Mouse (Mus musculus) lung, embryonic 15.5 days (tissue): Measurements from ENCODE around the gene Chit1. TPM values are rescaled to one million over a fixed set of nuclear protein-coding genes. Genes with fewer than 3 reads are reported as not detected.

Experiments
- ATAC-seq: fragments of 200-750 bp; cut with Nextera tagmentation; 2 replicates; pipeline ENCODE4 v1.8.0; 2017; ENCODE audit warnings: moderate number of reproducible peaks, borderline replicate concordance; ENCODE audit not compliant: low FRiP score, low TSS enrichment; ENCODE audit errors: extremely low read depth
- H3K27ac ChIP-seq: fragments of 300-500 bp; sonication (generic); 2 replicates; pipeline ENCODE4 v1.5.1; 2015; ENCODE audit warnings: moderate library complexity, mild to moderate bottlenecking, inconsistent platforms
- H3K27me3 ChIP-seq: fragments of 300-500 bp; sonication (generic); 2 replicates; pipeline ENCODE4 v1.6.1; 2015; ENCODE audit warnings: inconsistent platforms
- H3K36me3 ChIP-seq: fragments of 300-500 bp; sonication (generic); 2 replicates; pipeline ENCODE4 v1.6.1; 2015; ENCODE audit warnings: inconsistent platforms
- H3K4me1 ChIP-seq: fragments of 300-500 bp; sonication (generic); 2 replicates; pipeline ENCODE4 v1.6.1; 2015; ENCODE audit warnings: inconsistent platforms
- H3K4me2 ChIP-seq: fragments of 300-500 bp; sonication (generic); 2 replicates; pipeline ENCODE4 v1.6.1; 2015; ENCODE audit warnings: inconsistent platforms, mild to moderate bottlenecking, moderate library complexity
- H3K4me3 ChIP-seq: fragments of 300-500 bp; sonication (generic); 2 replicates; pipeline ENCODE4 v1.5.1; 2015; ENCODE audit warnings: mild to moderate bottlenecking, inconsistent platforms
- H3K9ac ChIP-seq: fragments of 300-500 bp; sonication (generic); 2 replicates; pipeline ENCODE4 v1.6.1; 2015; ENCODE audit warnings: inconsistent platforms
- H3K9me3 ChIP-seq: fragments of 300-500 bp; sonication (generic); 2 replicates; pipeline ENCODE4 v1.6.1; 2016; ENCODE audit warnings: inconsistent platforms
- WGBS: fragments of 180-500 bp; shearing (Covaris S2); methylation state at CpG from one replicate; pipeline ENCODE4 v1.1.7; 2015; 5-methylcytosine and 5-hydroxymethylcytosine counted together
- polyA plus RNA-seq: library from polyadenylated mRNA; unstranded; fragments of >200 nt; fragmentation: Nextera tagmentation; extraction: Ambion mirVana; gene quantifications from 2 replicates; pipeline ENCODE4 v1.2.1, GENCODE M21; 2015

Chit1 gene
- polyA plus RNA-seq, 1 experiment from 2014 or later, result 0.35 TPM

- Histone ChIP-seq H3K36me3 (no peaks in the 10 kb centered on the region), H3K4me3 (no peak within 1 kb of the TSS), H3K4me1 (no peaks in the 10 kb centered on the region), H3K9me3 (no peaks in the 10 kb centered on the region), H3K4me2 (no peak within 1 kb of the TSS), H3K27ac (no peak within 1 kb of the TSS), H3K9ac (no peak within 1 kb of the TSS), H3K27me3 (no peaks in the 10 kb centered on the region)
- 50% methylated on average over 4 of the region's 4 CpGs for WGBS
- no peak for ATAC-seq
These were observed 71.0 kb downstream of the Chit1 start, which contains the start of gene Chil1 for GRCm38 (mm10) chr1:134182025-134182424. Chil1 (plus strand) TSS chr1:134182176.

GRCm38 (mm10) chr1:134184089-134184488, 73.0 kb downstream of the Chit1 start:
- Histone ChIP-seq H3K4me1 (0 out of 2 replicates have a peak, but pooled peaks cover 3% of the 10 kb centered on the region), H3K36me3 (no peaks in the 10 kb centered on the region), H3K4me3 (no peak overlapping the region), H3K9me3 (no peaks in the 10 kb centered on the region), H3K9ac (no peak overlapping the region), H3K27me3 (peaks cover 4% of the 10 kb centered on the region; the same call in 1 of the 2 replicates), H3K4me2 (no peak overlapping the region), H3K27ac (no peak overlapping the region)
- WGBS, result 75% methylated on average over 4 of the region's 4 CpGs
- ATAC-seq, result no peak

- WGBS, result 69% methylated on average over 5 of the region's 5 CpGs
- peaks cover 4% of the 10 kb centered on the region; the same call in 1 of the 2 replicates for H3K27me3 ChIP-seq
- H3K4me3 ChIP-seq, result no peak overlapping the region
- H3K36me3 ChIP-seq, result no peaks in the 10 kb centered on the region
- no peak overlapping the region for H3K27ac ChIP-seq
- no peak overlapping the region for H3K4me2 ChIP-seq
- 0 out of 2 replicates have a peak, but pooled peaks cover 5% of the 10 kb centered on the region for H3K4me1 ChIP-seq
- no peaks in the 10 kb centered on the region for H3K9me3 ChIP-seq
- no peak for ATAC-seq
- H3K9ac ChIP-seq, result no peak overlapping the region
These were observed 77.2 kb downstream of the Chit1 start for GRCm38 (mm10) chr1:134188217-134188616.

- H3K9me3 ChIP-seq, result no peaks in the 10 kb centered on the region
- peaks cover 4% of the 10 kb centered on the region; the same call in 1 of the 2 replicates for H3K27me3 ChIP-seq
- H3K4me1 ChIP-seq, result 0 out of 2 replicates have a peak, but pooled peaks cover 5% of the 10 kb centered on the region
- H3K27ac ChIP-seq, result no peak overlapping the region
- no peak overlapping the region for H3K4me3 ChIP-seq
- WGBS, result 23% methylated on average over 12 of the region's 12 CpGs
- H3K36me3 ChIP-seq, result no peaks in the 10 kb centered on the region
- H3K9ac ChIP-seq, result no peak overlapping the region
- ATAC-seq, result no peak
- no peak overlapping the region for H3K4me2 ChIP-seq
These were observed 78.1 kb downstream of the Chit1 start for GRCm38 (mm10) chr1:134188989-134189729.

- no peak overlapping the region for H3K4me2 ChIP-seq
- peaks cover 4% of the 10 kb centered on the region for H3K27me3 ChIP-seq
- H3K27ac ChIP-seq, result no peak overlapping the region
- H3K4me3 ChIP-seq, result no peak overlapping the region
- no peaks in the 10 kb centered on the region for H3K36me3 ChIP-seq
- no peaks in the 10 kb centered on the region for H3K9me3 ChIP-seq
- ATAC-seq, result no peak
- H3K9ac ChIP-seq, result no peak overlapping the region
- 88% methylated on average over 5 of the region's 5 CpGs for WGBS
- 0 out of 2 replicates have a peak, but pooled peaks cover 11% of the 10 kb centered on the region for H3K4me1 ChIP-seq
These were observed 80.2 kb downstream of the Chit1 start for GRCm38 (mm10) chr1:134191192-134191591.

- H3K4me1 ChIP-seq, result 0 out of 2 replicates have a peak, but pooled peaks cover 11% of the 10 kb centered on the region
- no peak overlapping the region for H3K4me3 ChIP-seq
- no peaks in the 10 kb centered on the region for H3K9me3 ChIP-seq
- H3K27ac ChIP-seq, result no peak overlapping the region
- H3K36me3 ChIP-seq, result no peaks in the 10 kb centered on the region
- 28% methylated on average over 4 of the region's 4 CpGs for WGBS
- no peak overlapping the region for H3K4me2 ChIP-seq
- ATAC-seq, result no peak
- no peak overlapping the region for H3K9ac ChIP-seq
- peaks cover 4% of the 10 kb centered on the region for H3K27me3 ChIP-seq
These were observed 81.0 kb downstream of the Chit1 start for GRCm38 (mm10) chr1:134192024-134192423.

GRCm38 (mm10) chr1:134193126-134193525, 82.1 kb downstream of the Chit1 start, which contains the start of gene Mybph:
Mybph (plus strand) TSS chr1:134193448.
- 64% methylated on average over 1 of the region's 1 CpGs for WGBS
- no peak within 1 kb of the TSS for H3K9ac ChIP-seq
- ATAC-seq, result no peak; the same call in 1 of the 2 replicates
- H3K9me3 ChIP-seq, result no peaks in the 10 kb centered on the region
- no peaks in the 10 kb centered on the region for H3K36me3 ChIP-seq
- no peak within 1 kb of the TSS for H3K4me2 ChIP-seq
- no peak within 1 kb of the TSS for H3K4me3 ChIP-seq
- no peak within 1 kb of the TSS for H3K27ac ChIP-seq
- H3K4me1 ChIP-seq, result 0 out of 2 replicates have a peak, but pooled peaks cover 11% of the 10 kb centered on the region
- peaks cover 4% of the 10 kb centered on the region for H3K27me3 ChIP-seq

GRCm38 (mm10) chr1:134193674-134194197, 82.7 kb downstream of the Chit1 start:
- 50% methylated on average over 7 of the region's 7 CpGs for WGBS
- Histone ChIP-seq H3K27ac (no peak overlapping the region), H3K4me3 (no peak overlapping the region), H3K4me1 (0 out of 2 replicates have a peak, but pooled peaks cover 11% of the 10 kb centered on the region), H3K9ac (no peak overlapping the region), H3K4me2 (no peak overlapping the region), H3K9me3 (no peaks in the 10 kb centered on the region), H3K36me3 (no peaks in the 10 kb centered on the region), H3K27me3 (peaks cover 1% of the 10 kb centered on the region)
- no peak for ATAC-seq

GRCm38 (mm10) chr1:134194298-134195022, 83.4 kb downstream of the Chit1 start:
- Histone ChIP-seq H3K27me3 (no peaks in the 10 kb centered on the region; the same call in 1 of the 2 replicates), H3K9ac (no peak overlapping the region), H3K4me2 (no peak overlapping the region), H3K36me3 (no peaks in the 10 kb centered on the region), H3K9me3 (no peaks in the 10 kb centered on the region), H3K27ac (no peak overlapping the region), H3K4me1 (0 out of 2 replicates have a peak, but pooled peaks cover 5% of the 10 kb centered on the region), H3K4me3 (no peak overlapping the region)
- WGBS, result 67% methylated on average over 16 of the region's 16 CpGs
- ATAC-seq, result no peak

- Histone ChIP-seq H3K27me3 (no peaks in the 10 kb centered on the region; the same call in 1 of the 2 replicates), H3K27ac (no peak overlapping the region), H3K4me1 (0 out of 2 replicates have a peak, but pooled peaks cover 5% of the 10 kb centered on the region), H3K4me2 (no peak overlapping the region), H3K36me3 (no peaks in the 10 kb centered on the region), H3K9me3 (no peaks in the 10 kb centered on the region), H3K9ac (no peak overlapping the region), H3K4me3 (no peak overlapping the region)
- 21% methylated on average over 2 of the region's 2 CpGs for WGBS
- ATAC-seq, result no peak
These were observed 84.1 kb downstream of the Chit1 start for GRCm38 (mm10) chr1:134195117-134195516.

GRCm38 (mm10) chr1:134195571-134195970, 84.5 kb downstream of the Chit1 start:
- H3K9me3 ChIP-seq, result no peaks in the 10 kb centered on the region
- 30% methylated on average over 3 of the region's 3 CpGs for WGBS
- H3K27me3 ChIP-seq, result no peaks in the 10 kb centered on the region; the same call in 1 of the 2 replicates
- H3K9ac ChIP-seq, result no peak overlapping the region
- no peak overlapping the region for H3K4me2 ChIP-seq
- H3K27ac ChIP-seq, result no peak overlapping the region
- no peaks in the 10 kb centered on the region for H3K36me3 ChIP-seq
- no peak overlapping the region for H3K4me3 ChIP-seq
- H3K4me1 ChIP-seq, result 0 out of 2 replicates have a peak, but pooled peaks cover 5% of the 10 kb centered on the region
- ATAC-seq, result no peak
